Mouse (Mus musculus): ENCODE results near the gene Tulp2. TPM values are rescaled to one million over a fixed set of nuclear protein-coding genes. Genes with fewer than 3 reads are reported as not detected.
"Not testable (repeated sequence)": the region's sequence is repeated elsewhere in the genome, so short reads cannot be mapped to it uniquely, and the experiment has no call there.

Tulp2 gene
- polyA plus RNA-seq, 1 experiment: 2.6 TPM

- no peak for DNase-seq (ENCODE audit: low read depth)
These were observed 40.1 kb downstream of the Tulp2 start for GRCm38 (mm10) chr7:45521728-45522184.

GRCm38 (mm10) chr7:45522194-45522752, 40.6 kb downstream of the Tulp2 start:
- no peak for DNase-seq (ENCODE audit: low read depth)

GRCm38 (mm10) chr7:45522957-45523676, 41.4 kb downstream of the Tulp2 start:
- DNase-seq (ENCODE audit: low read depth): no peak

GRCm38 (mm10) chr7:45523678-45524170, 42.0 kb downstream of the Tulp2 start:
- DNase-seq (ENCODE audit: low read depth): no peak

GRCm38 (mm10) chr7:45524841-45525621, 43.4 kb downstream of the Tulp2 start:
- DNase-seq (ENCODE audit: low read depth): no peak

GRCm38 (mm10) chr7:45525809-45526473, 44.3 kb downstream of the Tulp2 start, which contains the start of the genes Ppp1r15a and Plekha4:
Ppp1r15a (minus strand) TSS chr7:45526268.
Plekha4 (plus strand) TSS chr7:45526330.
- no peak for DNase-seq (ENCODE audit: low read depth)

- DNase-seq (ENCODE audit: low read depth): no peak
These were observed 44.9 kb downstream of the Tulp2 start for GRCm38 (mm10) chr7:45526474-45527120.

- not testable (repeated sequence) for DNase-seq (ENCODE audit: low read depth)
These were observed 45.5 kb downstream of the Tulp2 start for GRCm38 (mm10) chr7:45527169-45527568.

- no peak for DNase-seq (ENCODE audit: low read depth)
These were observed 47.8 kb downstream of the Tulp2 start for GRCm38 (mm10) chr7:45529461-45529860.

GRCm38 (mm10) chr7:45530643-45531042, 49.0 kb downstream of the Tulp2 start:
- no peak for DNase-seq (ENCODE audit: low read depth)

GRCm38 (mm10) chr7:45535676-45536075, 54.0 kb downstream of the Tulp2 start:
- peak; percentile 61 for DNase-seq (ENCODE audit: low read depth)

- DNase-seq (ENCODE audit: low read depth): no peak
These were observed 55.9 kb downstream of the Tulp2 start for GRCm38 (mm10) chr7:45537602-45538001.

- no peak for DNase-seq (ENCODE audit: low read depth)
These were observed 56.7 kb downstream of the Tulp2 start for GRCm38 (mm10) chr7:45538163-45539041.

- no peak for DNase-seq (ENCODE audit: low read depth)
These were observed 57.4 kb downstream of the Tulp2 start for GRCm38 (mm10) chr7:45539095-45539494.

- no peak for DNase-seq (ENCODE audit: low read depth)
These were observed 58.5 kb downstream of the Tulp2 start for GRCm38 (mm10) chr7:45540213-45540612.

GRCm38 (mm10) chr7:45544525-45544924, 62.8 kb downstream of the Tulp2 start:
- DNase-seq (ENCODE audit: low read depth): no peak

GRCm38 (mm10) chr7:45549641-45550436, 68.2 kb downstream of the Tulp2 start:
- DNase-seq (ENCODE audit: low read depth): no peak

- no peak for DNase-seq (ENCODE audit: low read depth)
These were observed 69.3 kb downstream of the Tulp2 start for GRCm38 (mm10) chr7:45550821-45551511.

- DNase-seq (ENCODE audit: low read depth): no peak
These were observed 69.8 kb downstream of the Tulp2 start for GRCm38 (mm10) chr7:45551512-45551883.

Data from gonadal fat pad, adult 2 months (tissue).